Mouse (Mus musculus): ENCODE results near the gene Arid5b. TPM values are rescaled to one million over a fixed set of nuclear protein-coding genes. Genes with fewer than 3 reads are reported as not detected.

The Arid5b gene
- total and polyA plus RNA-seq, 2 experiments from 2014 or later: 13.3 to 13.6 TPM

DNA sequence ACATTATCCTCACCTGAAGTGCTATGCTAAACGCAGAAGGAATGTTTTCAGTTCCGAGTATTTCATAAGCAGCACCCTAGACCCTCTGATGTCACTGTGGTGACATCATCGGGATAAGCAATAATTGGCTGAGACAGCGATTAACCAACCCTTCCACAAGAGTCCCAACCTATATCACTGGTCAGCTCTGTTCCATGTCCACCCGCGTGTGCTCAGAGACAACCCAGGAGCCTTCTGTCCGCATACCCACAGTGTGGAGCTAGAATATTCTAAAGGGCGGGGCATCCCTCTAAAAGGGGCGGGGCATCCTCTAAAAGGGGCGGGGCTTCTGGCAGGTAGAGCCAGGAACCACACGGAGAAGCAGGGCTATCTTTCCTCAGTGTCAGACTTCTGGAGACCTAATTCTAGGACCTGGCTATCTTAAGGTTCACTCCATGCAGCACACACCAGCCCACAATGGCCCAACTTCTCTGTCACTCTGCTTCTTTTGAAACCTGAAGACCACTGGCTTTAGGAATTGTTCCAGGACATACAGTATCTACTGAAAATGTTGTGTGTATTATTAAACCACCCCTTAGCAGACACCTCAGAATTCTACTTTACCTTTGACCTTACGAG is 68.4 kb downstream of the Arid5b start:
- H3K4me1 ChIP-seq (ENCODE audit: insufficient read depth, low read length): peaks cover 2% of the 10 kb centered on the region; the same call in 1 of the 2 replicates
- H3K4me2 ChIP-seq (ENCODE audit: low read depth, low read length, poor library complexity, severe bottlenecking): no peak overlapping the region
- no peak overlapping the region for H3K27ac ChIP-seq (ENCODE audit: low read depth, low read length)
- no peaks in the 10 kb centered on the region for H3K27me3 ChIP-seq (ENCODE audit: insufficient read depth, low read length)
- TF ChIP-seq CTCF (IDR thresholded peaks at IDR 0.05): no peak
- ATAC-seq (ENCODE audit: low FRiP score): no peak
- DNase-seq (ENCODE audit: low spot score): no peak
- H3K4me3 ChIP-seq (ENCODE audit: low read depth, low read length): no peak overlapping the region
- H3K9ac ChIP-seq (replicated peaks; ENCODE audit: low read length, poor library complexity, severe bottlenecking): no peak overlapping the region
- WGBS: 91% methylated on average over 12 of the region's 12 CpGs
- H3K9me3 ChIP-seq (ENCODE audit: low read length): no peaks in the 10 kb centered on the region
- no peaks in the 10 kb centered on the region for H3K36me3 ChIP-seq (ENCODE audit: insufficient read depth, low read length)

DNA sequence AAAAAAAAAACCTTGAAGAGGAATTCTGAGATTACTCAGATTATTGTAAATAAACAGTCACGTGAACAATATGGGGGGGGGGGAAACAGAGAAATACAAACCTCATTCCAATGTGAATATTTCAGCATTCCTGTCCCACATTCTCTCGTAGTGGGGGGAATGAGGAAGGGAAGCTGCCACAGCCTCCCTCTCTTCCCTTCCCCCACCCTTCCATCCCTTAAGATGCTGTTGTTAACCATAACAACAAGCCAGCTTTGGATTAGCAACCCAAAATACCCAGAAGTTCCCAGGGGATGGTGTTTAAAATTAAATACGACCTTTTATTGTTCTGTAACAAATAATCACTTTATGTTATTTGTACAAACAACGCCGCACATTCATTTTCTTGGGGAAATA is 69.9 kb downstream of the Arid5b start:
- no peak overlapping the region for H3K4me3 ChIP-seq (ENCODE audit: low read depth, low read length)
- no peak overlapping the region for H3K27ac ChIP-seq (ENCODE audit: low read depth, low read length)
- ATAC-seq (ENCODE audit: low FRiP score) (no peak), DNase-seq (ENCODE audit: low spot score) (no peak)
- H3K36me3 ChIP-seq (ENCODE audit: insufficient read depth, low read length): no peaks in the 10 kb centered on the region
- 41% methylated on average over 5 of the region's 5 CpGs for WGBS
- no peaks in the 10 kb centered on the region for H3K27me3 ChIP-seq (ENCODE audit: insufficient read depth, low read length)
- H3K9me3 ChIP-seq (ENCODE audit: low read length): no peaks in the 10 kb centered on the region
- no peak overlapping the region for H3K9ac ChIP-seq (replicated peaks; ENCODE audit: low read length, poor library complexity, severe bottlenecking)
- peaks cover 2% of the 10 kb centered on the region; the same call in 1 of the 2 replicates for H3K4me1 ChIP-seq (ENCODE audit: insufficient read depth, low read length)
- TF ChIP-seq CTCF (IDR thresholded peaks at IDR 0.05): no peak
- H3K4me2 ChIP-seq (ENCODE audit: low read depth, low read length, poor library complexity, severe bottlenecking): no peak overlapping the region

DNA sequence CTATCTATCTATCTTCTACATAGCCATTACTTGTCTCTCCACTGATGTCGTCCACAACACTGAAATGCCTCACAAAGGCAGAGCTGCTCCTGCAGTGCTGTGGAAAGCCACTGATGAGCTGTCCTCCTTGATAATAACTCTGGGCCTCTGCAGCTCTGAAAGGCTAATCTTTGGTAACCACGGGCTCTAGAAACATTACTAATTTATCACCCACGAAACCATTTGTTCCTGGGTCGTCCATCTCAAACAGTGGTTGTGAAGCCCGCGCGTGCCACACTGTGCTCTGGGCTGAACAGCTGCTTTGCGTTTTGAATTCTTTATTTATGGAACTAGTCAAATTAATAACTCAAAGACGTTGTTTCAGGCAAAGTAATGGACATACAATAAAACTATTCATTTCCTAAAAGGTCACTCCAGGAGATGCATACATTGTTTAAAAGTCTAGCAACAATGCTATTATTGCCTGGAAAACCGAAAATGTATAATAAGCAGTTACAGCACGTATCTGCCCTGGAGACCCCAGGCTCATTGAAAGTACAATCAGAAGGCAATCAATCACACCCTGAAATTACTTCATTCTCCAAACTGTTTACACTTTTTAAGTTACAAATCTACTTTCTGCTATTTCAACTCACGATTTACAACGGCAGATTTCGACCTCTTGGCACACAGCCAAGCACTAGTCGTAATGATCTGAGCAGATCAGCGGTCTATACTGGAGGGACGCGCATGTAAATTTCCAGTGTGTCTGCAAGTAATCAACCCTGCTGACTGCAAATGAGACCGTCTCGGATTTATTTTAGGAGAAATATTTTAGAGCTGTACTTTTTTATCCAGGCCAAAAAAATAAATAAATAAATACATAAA is 70.5 kb downstream of the Arid5b start:
- H3K27me3 ChIP-seq (ENCODE audit: insufficient read depth, low read length): no peaks in the 10 kb centered on the region
- no peak overlapping the region for H3K9ac ChIP-seq (replicated peaks; ENCODE audit: low read length, poor library complexity, severe bottlenecking)
- peak; percentile 64 for DNase-seq (ENCODE audit: low spot score)
- TF ChIP-seq CTCF (IDR thresholded peaks at IDR 0.05): no peak
- H3K4me2 ChIP-seq (ENCODE audit: low read depth, low read length, poor library complexity, severe bottlenecking): peak overlapping the region; percentile 33
- ATAC-seq (ENCODE audit: low FRiP score): no peak
- H3K36me3 ChIP-seq (ENCODE audit: insufficient read depth, low read length): no peaks in the 10 kb centered on the region
- peak overlapping the region; percentile 13 for H3K4me3 ChIP-seq (ENCODE audit: low read depth, low read length)
- no peaks in the 10 kb centered on the region for H3K9me3 ChIP-seq (ENCODE audit: low read length)
- 16% methylated on average over 20 of the region's 20 CpGs for WGBS
- H3K27ac ChIP-seq (ENCODE audit: low read depth, low read length): no peak overlapping the region
- H3K4me1 ChIP-seq (ENCODE audit: insufficient read depth, low read length): peaks cover 2% of the 10 kb centered on the region; the same call in 1 of the 2 replicates

DNA sequence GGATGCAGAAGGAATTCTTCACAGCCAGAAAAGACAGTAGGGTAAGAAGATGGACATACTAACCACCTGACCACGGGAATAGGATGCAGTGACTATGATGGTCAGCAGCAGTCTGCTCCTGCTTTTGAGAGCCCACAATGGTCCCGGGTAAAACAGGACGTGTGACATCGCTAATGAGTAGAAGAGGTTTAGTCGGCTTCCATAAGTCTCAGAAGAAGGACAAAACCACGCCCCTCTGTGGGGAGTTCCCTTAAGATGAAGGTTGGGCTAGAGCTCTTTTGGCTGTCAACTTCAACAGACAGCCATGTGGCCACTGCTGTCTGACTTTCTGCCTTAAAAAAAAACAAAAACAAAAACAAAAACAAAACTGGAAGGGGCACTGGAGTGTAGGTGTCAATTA is 74.1 kb downstream of the Arid5b start:
- peaks cover 2% of the 10 kb centered on the region; the same call in 1 of the 2 replicates for H3K4me1 ChIP-seq (ENCODE audit: insufficient read depth, low read length)
- no peak for ATAC-seq (ENCODE audit: low FRiP score)
- peaks cover 5% of the 10 kb centered on the region; the same call in 1 of the 2 replicates for H3K36me3 ChIP-seq (ENCODE audit: insufficient read depth, low read length)
- no peak for TF ChIP-seq CTCF (IDR thresholded peaks at IDR 0.05)
- 88% methylated on average over 6 of the region's 6 CpGs for WGBS
- H3K27me3 ChIP-seq (ENCODE audit: insufficient read depth, low read length): no peaks in the 10 kb centered on the region
- H3K4me2 ChIP-seq (ENCODE audit: low read depth, low read length, poor library complexity, severe bottlenecking): no peak overlapping the region
- H3K9me3 ChIP-seq (ENCODE audit: low read length): no peaks in the 10 kb centered on the region
- no peak for DNase-seq (ENCODE audit: low spot score)
- H3K9ac ChIP-seq (replicated peaks; ENCODE audit: low read length, poor library complexity, severe bottlenecking): no peak overlapping the region
- no peak overlapping the region for H3K27ac ChIP-seq (ENCODE audit: low read depth, low read length)
- no peak overlapping the region for H3K4me3 ChIP-seq (ENCODE audit: low read depth, low read length)

DNA sequence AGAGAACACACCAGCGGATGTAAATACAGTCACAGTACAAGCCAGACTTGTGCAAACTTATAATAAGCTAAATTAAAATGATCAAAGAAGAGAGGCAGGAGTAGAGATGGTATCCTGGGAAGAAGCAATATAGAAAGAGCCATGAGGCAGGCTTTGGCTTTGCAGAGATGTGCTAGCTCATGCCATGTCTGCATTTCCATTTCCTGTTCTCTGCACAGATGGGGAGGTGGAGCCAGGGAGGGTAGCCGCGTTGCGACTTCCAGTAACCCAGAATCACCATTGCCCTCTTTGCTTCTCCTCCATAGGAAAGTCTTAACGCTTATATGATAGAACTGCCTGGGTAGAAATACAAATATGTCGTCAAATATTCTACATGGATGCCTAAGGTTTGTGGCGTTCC is 74.7 kb downstream of the Arid5b start:
- no peak for TF ChIP-seq CTCF (IDR thresholded peaks at IDR 0.05)
- H3K4me3 ChIP-seq (ENCODE audit: low read depth, low read length): no peak overlapping the region
- no peaks in the 10 kb centered on the region for H3K9me3 ChIP-seq (ENCODE audit: low read length)
- DNase-seq (ENCODE audit: low spot score) (no peak), ATAC-seq (ENCODE audit: low FRiP score) (no peak)
- H3K27ac ChIP-seq (ENCODE audit: low read depth, low read length): no peak overlapping the region
- H3K27me3 ChIP-seq (ENCODE audit: insufficient read depth, low read length): no peaks in the 10 kb centered on the region
- no peak overlapping the region for H3K4me2 ChIP-seq (ENCODE audit: low read depth, low read length, poor library complexity, severe bottlenecking)
- no peak overlapping the region for H3K9ac ChIP-seq (replicated peaks; ENCODE audit: low read length, poor library complexity, severe bottlenecking)
- H3K36me3 ChIP-seq (ENCODE audit: insufficient read depth, low read length): peaks cover 5% of the 10 kb centered on the region; the same call in 1 of the 2 replicates
- peaks cover 2% of the 10 kb centered on the region; the same call in 1 of the 2 replicates for H3K4me1 ChIP-seq (ENCODE audit: insufficient read depth, low read length)
- WGBS: 92% methylated on average over 7 of the region's 7 CpGs

DNA sequence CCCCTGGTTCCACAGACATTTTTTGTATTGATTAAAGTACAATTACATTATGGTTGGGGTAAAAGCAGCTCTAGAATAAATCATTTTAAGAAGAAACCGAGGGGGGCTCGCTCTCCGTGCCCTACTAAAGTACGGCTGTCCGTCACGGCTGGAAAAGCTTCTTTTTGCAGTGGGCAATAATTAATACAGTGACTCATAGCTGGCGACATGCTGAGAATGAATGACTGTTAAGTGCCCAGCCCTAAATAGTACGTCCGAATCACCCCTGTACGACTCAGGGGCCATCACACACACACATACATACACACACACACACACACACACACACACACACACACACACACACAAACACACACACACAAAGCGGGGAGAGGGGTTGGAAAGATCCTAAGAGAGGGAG is 75.2 kb downstream of the Arid5b start:
- Histone ChIP-seq H3K4me1 (ENCODE audit: insufficient read depth, low read length) (peaks cover 2% of the 10 kb centered on the region; the same call in 1 of the 2 replicates), H3K4me3 (ENCODE audit: low read depth, low read length) (no peak overlapping the region), H3K4me2 (ENCODE audit: low read depth, low read length, poor library complexity, severe bottlenecking) (no peak overlapping the region), H3K36me3 (ENCODE audit: insufficient read depth, low read length) (peaks cover 5% of the 10 kb centered on the region; the same call in 1 of the 2 replicates), H3K9ac (replicated peaks; ENCODE audit: low read length, poor library complexity, severe bottlenecking) (no peak overlapping the region), H3K27me3 (ENCODE audit: insufficient read depth, low read length) (no peaks in the 10 kb centered on the region), H3K27ac (ENCODE audit: low read depth, low read length) (no peak overlapping the region), H3K9me3 (ENCODE audit: low read length) (no peaks in the 10 kb centered on the region)
- TF ChIP-seq CTCF (IDR thresholded peaks at IDR 0.05): no peak
- DNase-seq (ENCODE audit: low spot score) (peak; percentile 15), ATAC-seq (ENCODE audit: low FRiP score) (no peak)
- WGBS: 69% methylated on average over 11 of the region's 11 CpGs
